Mouse (Mus musculus): ENCODE data around the gene Rnf144a. TPM values are rescaled to one million over a fixed set of nuclear protein-coding genes. Genes with fewer than 3 reads are reported as not detected.

The Rnf144a gene
- polyA plus RNA-seq (2014; fragmentation: Nextera tagmentation; extraction: Ambion mirVana) = 19.2 and 22.5 TPM in 2 replicates

GRCm38 (mm10) chr12:26415104-26415771 lies at the start of gene Rnf144a:
Gene Rnf144a, minus strand, starts transcription at chr12:26415254.
- no peaks in the 10 kb centered on the region for H3K36me3 ChIP-seq (replicated peaks; ENCODE audit: control insufficient read depth, insufficient read depth)
- no peaks in the 10 kb centered on the region for H3K9me3 ChIP-seq (ENCODE audit: control insufficient read depth, low read length)
- DNase-seq (ENCODE audit: low spot score) (peak; percentile 96), ATAC-seq (ENCODE audit: low FRiP score) (peak; percentile 85)
- H3K4me2 ChIP-seq (replicated peaks) = peak within 1 kb of the TSS; percentile 81
- no peaks in the 10 kb centered on the region for H3K27me3 ChIP-seq (ENCODE audit: control insufficient read depth, insufficient read depth, low read length)
- peak within 1 kb of the TSS; percentile 86 for H3K27ac ChIP-seq
- peaks cover 32% of the 10 kb centered on the region for H3K4me1 ChIP-seq (replicated peaks; ENCODE audit: control insufficient read depth, insufficient read depth, low read length)
- H3K9ac ChIP-seq = peak within 1 kb of the TSS; percentile 98
- peak within 1 kb of the TSS; percentile 89 for H3K4me3 ChIP-seq (replicated peaks; ENCODE audit: low read length)
- WGBS = 2% methylated on average over 40 of the region's 45 CpGs

- no peaks in the 10 kb centered on the region for H3K27me3 ChIP-seq (ENCODE audit: control insufficient read depth, insufficient read depth, low read length)
- H3K27ac ChIP-seq = no peak overlapping the region
- H3K9ac ChIP-seq = no peak overlapping the region
- no peak for DNase-seq (ENCODE audit: low spot score)
- no peak overlapping the region for H3K4me2 ChIP-seq (replicated peaks)
- ATAC-seq (ENCODE audit: low FRiP score) = no peak
- H3K9me3 ChIP-seq (ENCODE audit: control insufficient read depth, low read length) = no peaks in the 10 kb centered on the region
- 77% methylated on average over 2 of the region's 2 CpGs for WGBS
- no peaks in the 10 kb centered on the region for H3K4me1 ChIP-seq (replicated peaks; ENCODE audit: control insufficient read depth, insufficient read depth, low read length)
- H3K36me3 ChIP-seq (replicated peaks; ENCODE audit: control insufficient read depth, insufficient read depth) = no peaks in the 10 kb centered on the region
- H3K4me3 ChIP-seq (replicated peaks; ENCODE audit: low read length) = no peak overlapping the region
Measured at GRCm38 (mm10) chr12:26460091-26460490, 45.0 kb upstream of the Rnf144a start.

DNA sequence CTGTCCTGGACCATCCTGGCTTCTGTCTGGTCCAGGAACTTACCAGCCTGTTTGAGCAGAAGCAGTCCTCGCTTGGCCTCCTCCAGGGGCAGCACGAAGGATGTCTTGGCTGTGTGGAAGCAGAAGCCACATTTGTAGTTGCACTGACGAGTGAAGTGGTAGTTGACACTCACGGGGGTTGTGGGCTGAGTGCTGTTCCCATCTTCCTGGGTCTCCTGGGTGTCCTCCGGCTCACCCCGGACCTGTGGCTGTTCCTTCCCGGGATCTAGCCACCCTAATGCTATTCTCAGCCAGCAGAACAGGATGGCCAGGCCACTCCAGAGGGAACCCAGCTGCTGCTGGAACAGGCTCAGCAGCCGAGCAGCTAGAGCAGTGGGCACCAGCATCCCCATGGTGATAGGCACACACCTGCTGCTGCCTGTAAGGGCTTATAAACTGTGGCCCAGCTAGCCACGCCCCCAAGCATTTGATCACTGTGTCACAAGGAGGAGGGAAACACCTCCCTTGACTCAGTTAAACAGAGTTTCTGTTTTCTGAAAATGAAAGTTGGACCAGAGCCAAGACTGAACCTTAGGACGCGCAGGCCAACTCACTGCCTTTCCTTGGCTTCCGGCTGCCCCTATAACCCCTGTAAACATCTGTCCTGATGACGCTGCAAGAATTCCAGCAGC lies 41.1 kb upstream of the Rnf144a start, which contains the start of gene Rsad2:
Gene Rsad2, minus strand, starts transcription at position 425 of the 671 bp plus-strand sequence.
- no peak within 1 kb of the TSS for H3K4me3 ChIP-seq (replicated peaks; ENCODE audit: low read length)
- no peak within 1 kb of the TSS for H3K27ac ChIP-seq
- no peaks in the 10 kb centered on the region for H3K4me1 ChIP-seq (replicated peaks; ENCODE audit: control insufficient read depth, insufficient read depth, low read length)
- no peak within 1 kb of the TSS for H3K9ac ChIP-seq
- no peaks in the 10 kb centered on the region for H3K27me3 ChIP-seq (ENCODE audit: control insufficient read depth, insufficient read depth, low read length)
- no peaks in the 10 kb centered on the region for H3K9me3 ChIP-seq (ENCODE audit: control insufficient read depth, low read length)
- WGBS = 43% methylated on average over 13 of the region's 13 CpGs
- no peaks in the 10 kb centered on the region for H3K36me3 ChIP-seq (replicated peaks; ENCODE audit: control insufficient read depth, insufficient read depth)
- H3K4me2 ChIP-seq (replicated peaks) = 0 out of 2 replicates have a peak within 1 kb of the TSS, but pooled peaks have one; percentile 12
- peak; percentile 51 for DNase-seq (ENCODE audit: low spot score)
- no peak for ATAC-seq (ENCODE audit: low FRiP score)

DNA sequence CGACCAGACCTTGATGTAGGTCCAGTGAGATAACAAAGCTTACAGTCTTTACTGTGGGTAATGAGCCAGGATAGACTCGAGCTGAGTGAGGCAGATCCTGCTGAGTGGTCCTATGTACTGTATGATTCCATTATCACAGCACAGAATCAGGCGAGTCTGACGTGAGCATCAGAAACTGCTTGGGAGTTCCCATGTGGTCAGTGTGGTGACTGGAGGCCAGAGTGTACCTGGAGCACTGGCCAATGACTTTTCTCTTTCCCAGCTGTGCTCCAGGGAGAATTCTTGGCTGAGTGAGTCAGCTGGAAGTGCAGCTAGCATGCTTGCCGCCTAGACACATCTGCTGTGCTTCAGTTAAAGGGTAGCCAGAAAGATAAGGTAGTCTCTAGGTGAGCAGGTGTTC lies 39.6 kb upstream of the Rnf144a start:
- H3K4me3 ChIP-seq (replicated peaks; ENCODE audit: low read length) = no peak overlapping the region
- H3K27ac ChIP-seq = no peak overlapping the region
- H3K4me2 ChIP-seq (replicated peaks) = no peak overlapping the region
- WGBS = 60% methylated on average over 5 of the region's 5 CpGs
- no peaks in the 10 kb centered on the region for H3K27me3 ChIP-seq (ENCODE audit: control insufficient read depth, insufficient read depth, low read length)
- no peak overlapping the region for H3K9ac ChIP-seq
- no peaks in the 10 kb centered on the region for H3K9me3 ChIP-seq (ENCODE audit: control insufficient read depth, low read length)
- no peaks in the 10 kb centered on the region for H3K36me3 ChIP-seq (replicated peaks; ENCODE audit: control insufficient read depth, insufficient read depth)
- ATAC-seq (ENCODE audit: low FRiP score) (no peak), DNase-seq (ENCODE audit: low spot score) (no peak)
- H3K4me1 ChIP-seq (replicated peaks; ENCODE audit: control insufficient read depth, insufficient read depth, low read length) = no peaks in the 10 kb centered on the region

GRCm38 (mm10) chr12:26452951-26453350 lies 37.9 kb upstream of the Rnf144a start:
- H3K9ac ChIP-seq = no peak overlapping the region

DNA sequence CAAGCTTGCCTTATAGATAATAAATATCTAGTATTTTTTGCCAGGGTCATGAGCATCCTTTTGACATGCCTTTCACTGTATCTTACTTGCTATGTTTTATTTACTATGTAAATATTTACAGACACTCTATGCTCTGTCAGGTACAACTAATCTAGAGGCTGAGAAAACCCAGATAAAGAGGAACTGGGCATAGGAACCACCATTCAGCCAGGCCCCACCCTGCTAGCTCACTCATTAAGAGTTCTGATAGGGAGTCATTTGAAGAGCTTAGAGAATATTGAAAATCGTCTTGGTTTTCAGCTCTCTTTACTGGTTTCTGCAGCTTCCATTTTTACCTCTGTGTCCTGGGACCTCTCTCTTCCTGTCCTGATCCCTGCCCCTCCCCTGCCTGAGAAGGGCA lies 36.1 kb upstream of the Rnf144a start:
- Histone ChIP-seq H3K4me3 (replicated peaks; ENCODE audit: low read length) (no peak overlapping the region), H3K9me3 (ENCODE audit: control insufficient read depth, low read length) (no peaks in the 10 kb centered on the region), H3K9ac (no peak overlapping the region), H3K4me2 (replicated peaks) (no peak overlapping the region), H3K27ac (no peak overlapping the region), H3K36me3 (replicated peaks; ENCODE audit: control insufficient read depth, insufficient read depth) (no peaks in the 10 kb centered on the region), H3K27me3 (ENCODE audit: control insufficient read depth, insufficient read depth, low read length) (no peaks in the 10 kb centered on the region), H3K4me1 (replicated peaks; ENCODE audit: control insufficient read depth, insufficient read depth, low read length) (no peaks in the 10 kb centered on the region)
- DNase-seq (ENCODE audit: low spot score) (no peak), ATAC-seq (ENCODE audit: low FRiP score) (no peak)
- 79% methylated on average over 1 of the region's 1 CpGs for WGBS

More at GRCm38 (mm10) chr12:26452951-26453350, 37.9 kb upstream of the Rnf144a start:
- Histone ChIP-seq H3K4me1 (replicated peaks; ENCODE audit: control insufficient read depth, insufficient read depth, low read length) (no peaks in the 10 kb centered on the region), H3K27ac (no peak overlapping the region), H3K4me3 (replicated peaks; ENCODE audit: low read length) (no peak overlapping the region), H3K36me3 (replicated peaks; ENCODE audit: control insufficient read depth, insufficient read depth) (no peaks in the 10 kb centered on the region), H3K9me3 (ENCODE audit: control insufficient read depth, low read length) (no peaks in the 10 kb centered on the region), H3K4me2 (replicated peaks) (no peak overlapping the region), H3K27me3 (ENCODE audit: control insufficient read depth, insufficient read depth, low read length) (no peaks in the 10 kb centered on the region)
- DNase-seq (ENCODE audit: low spot score) (no peak), ATAC-seq (ENCODE audit: low FRiP score) (no peak)
- 82% methylated on average over 4 of the region's 4 CpGs for WGBS

GRCm38 (mm10) chr12:26449483-26449882 lies 34.4 kb upstream of the Rnf144a start:
- H3K4me2 ChIP-seq (replicated peaks) = no peak overlapping the region
- H3K9me3 ChIP-seq (ENCODE audit: control insufficient read depth, low read length) = no peaks in the 10 kb centered on the region
- DNase-seq (ENCODE audit: low spot score) (no peak), ATAC-seq (ENCODE audit: low FRiP score) (no peak)
- H3K27ac ChIP-seq = no peak overlapping the region
- H3K36me3 ChIP-seq (replicated peaks; ENCODE audit: control insufficient read depth, insufficient read depth) = no peaks in the 10 kb centered on the region
- H3K9ac ChIP-seq = no peak overlapping the region
- WGBS = 89% methylated on average over 2 of the region's 2 CpGs
- H3K4me1 ChIP-seq (replicated peaks; ENCODE audit: control insufficient read depth, insufficient read depth, low read length) = no peaks in the 10 kb centered on the region
- no peak overlapping the region for H3K4me3 ChIP-seq (replicated peaks; ENCODE audit: low read length)
- no peaks in the 10 kb centered on the region for H3K27me3 ChIP-seq (ENCODE audit: control insufficient read depth, insufficient read depth, low read length)

DNA sequence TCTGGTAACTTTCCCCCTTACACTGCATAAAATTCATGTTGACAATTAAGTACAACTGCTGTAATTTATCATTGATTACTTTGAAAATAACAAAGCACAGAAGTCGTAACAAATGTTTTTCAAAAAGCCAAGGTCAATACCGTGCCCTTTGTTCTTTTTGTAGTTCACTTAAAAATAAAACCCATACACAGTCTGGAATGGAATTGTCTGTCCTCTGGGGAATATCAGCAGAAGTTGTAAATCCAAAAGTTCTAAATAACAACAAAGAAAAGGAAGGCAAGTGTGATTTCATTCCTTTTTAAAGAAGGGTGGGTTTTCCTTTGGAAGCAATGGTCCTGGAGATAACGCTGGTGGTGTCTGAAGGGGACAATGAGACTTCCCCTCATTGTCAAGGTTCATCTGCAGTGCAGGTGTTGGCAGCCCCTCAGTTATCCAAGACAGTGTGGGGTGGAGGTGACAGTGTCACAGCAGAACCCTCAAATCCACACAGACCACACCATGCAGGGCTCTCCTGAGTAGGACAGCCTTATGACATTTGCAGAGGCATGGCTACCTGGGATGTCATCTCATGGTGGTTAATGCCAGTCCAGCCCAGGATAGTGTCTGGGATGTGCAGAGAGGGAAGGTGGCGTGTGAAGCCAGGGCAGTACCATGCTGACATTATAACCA lies 31.5 kb upstream of the Rnf144a start:
- ATAC-seq (ENCODE audit: low FRiP score) (no peak), DNase-seq (ENCODE audit: low spot score) (no peak)
- WGBS = 83% methylated on average over 4 of the region's 4 CpGs
- no peak overlapping the region for H3K27ac ChIP-seq
- H3K9me3 ChIP-seq (ENCODE audit: control insufficient read depth, low read length) = no peaks in the 10 kb centered on the region
- H3K4me3 ChIP-seq (replicated peaks; ENCODE audit: low read length) = no peak overlapping the region
- no peaks in the 10 kb centered on the region for H3K27me3 ChIP-seq (ENCODE audit: control insufficient read depth, insufficient read depth, low read length)
- no peak overlapping the region for H3K9ac ChIP-seq
- H3K4me1 ChIP-seq (replicated peaks; ENCODE audit: control insufficient read depth, insufficient read depth, low read length) = no peaks in the 10 kb centered on the region
- H3K4me2 ChIP-seq (replicated peaks) = no peak overlapping the region
- H3K36me3 ChIP-seq (replicated peaks; ENCODE audit: control insufficient read depth, insufficient read depth) = no peaks in the 10 kb centered on the region

GRCm38 (mm10) chr12:26444511-26444910 lies 29.5 kb upstream of the Rnf144a start:
- Histone ChIP-seq H3K27ac (no peak overlapping the region), H3K4me3 (replicated peaks; ENCODE audit: low read length) (no peak overlapping the region), H3K4me2 (replicated peaks) (no peak overlapping the region), H3K36me3 (replicated peaks; ENCODE audit: control insufficient read depth, insufficient read depth) (no peaks in the 10 kb centered on the region), H3K9me3 (ENCODE audit: control insufficient read depth, low read length) (no peaks in the 10 kb centered on the region), H3K27me3 (ENCODE audit: control insufficient read depth, insufficient read depth, low read length) (no peaks in the 10 kb centered on the region), H3K4me1 (replicated peaks; ENCODE audit: control insufficient read depth, insufficient read depth, low read length) (no peaks in the 10 kb centered on the region), H3K9ac (no peak overlapping the region)
- no peak for ATAC-seq (ENCODE audit: low FRiP score)
- 84% methylated on average over 2 of the region's 2 CpGs for WGBS
- no peak for DNase-seq (ENCODE audit: low spot score)
